Mouse (Mus musculus) limb, embryonic 12.5 days (tissue): ENCODE measurements around the gene Pex1. TPM values are rescaled to one million over a fixed set of nuclear protein-coding genes. Genes with fewer than 3 reads are reported as not detected.
A peak's percentile ranks its signal among the peaks of the same experiment; 100 is the strongest.
"Not testable (repeated sequence)": the region's sequence is repeated elsewhere in the genome, so short reads cannot be mapped to it uniquely, and the experiment has no call there.

Experiments
- ATAC-seq: fragments of 200-750 bp; cut with Nextera tagmentation; 2 replicates; pipeline ENCODE4 v1.8.0; 2017; ENCODE audit warnings: low read depth, moderate TSS enrichment; ENCODE audit not compliant: insufficient number of reproducible peaks, insufficient read depth, low FRiP score, low TSS enrichment
- H3K27ac ChIP-seq: fragments of 300-500 bp; sonication (generic); 2 replicates; pipeline ENCODE4 v1.5.1; 2016; ENCODE audit warnings: mild to moderate bottlenecking, moderate library complexity
- H3K27me3 ChIP-seq: fragments of 300-500 bp; sonication (generic); 2 replicates; pipeline ENCODE4 v1.6.1; 2016; ENCODE audit warnings: mild to moderate bottlenecking, moderate library complexity
- H3K36me3 ChIP-seq: fragments of 300-500 bp; sonication (generic); 2 replicates; pipeline ENCODE4 v1.6.1; 2016; ENCODE audit warnings: mild to moderate bottlenecking, moderate library complexity
- H3K4me1 ChIP-seq: fragments of 300-500 bp; sonication (generic); replicated peaks from 2 replicates; pipeline ENCODE4 v1.6.1; 2016
- H3K4me2 ChIP-seq: fragments of 300-500 bp; sonication (generic); 2 replicates; pipeline ENCODE4 v1.6.1; 2016; ENCODE audit warnings: mild to moderate bottlenecking, moderate library complexity
- H3K4me3 ChIP-seq: fragments of 300-500 bp; sonication (generic); replicated peaks from 2 replicates; pipeline ENCODE4 v1.5.1; 2016; ENCODE audit warnings: mild to moderate bottlenecking
- H3K9ac ChIP-seq: fragments of 300-500 bp; sonication (generic); replicated peaks from 2 replicates; pipeline ENCODE4 v1.6.1; 2016; ENCODE audit warnings: mild to moderate bottlenecking, moderate library complexity
- H3K9me3 ChIP-seq: fragments of 300-500 bp; sonication (generic); 2 replicates; pipeline ENCODE4 v1.6.1; 2016; ENCODE audit warnings: mild to moderate bottlenecking, moderate library complexity
- WGBS: fragments of 180-500 bp; shearing (Covaris S2); methylation state at CpG from one replicate; pipeline ENCODE4 v1.1.7; 2016; 5-methylcytosine and 5-hydroxymethylcytosine counted together
- polyA plus RNA-seq: library from polyadenylated mRNA; unstranded; fragments of >200 nt; fragmentation: Nextera tagmentation; extraction: Ambion mirVana; gene quantifications from 2 replicates; pipeline ENCODE4 v1.2.1, GENCODE M21; 2016

The Pex1 gene
- polyA plus RNA-seq, 1 experiment from 2014 or later, result 23.2 TPM

DNA sequence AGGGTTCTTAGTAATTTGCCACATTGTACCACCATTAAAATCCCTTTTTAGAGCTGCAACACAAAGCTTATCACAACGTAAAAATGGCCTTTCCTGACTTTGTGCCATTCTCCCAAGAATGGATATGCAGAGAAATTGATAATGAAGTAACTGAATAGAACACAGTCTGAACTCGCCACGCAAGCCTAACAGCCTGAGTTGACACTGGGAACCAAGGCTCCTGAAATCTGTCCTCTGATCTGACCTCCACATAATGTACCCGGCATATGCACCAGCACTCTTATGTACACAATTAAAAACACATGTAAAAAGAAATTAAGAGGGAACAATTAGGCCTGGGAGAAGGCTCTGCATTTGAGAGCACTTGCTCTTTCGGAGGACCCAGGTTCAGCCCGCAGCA lies 49.5 kb downstream of the Pex1 start:
- Histone ChIP-seq H3K27me3 (no peaks in the 10 kb centered on the region), H3K4me1 (peaks cover 7% of the 10 kb centered on the region), H3K9ac (no peak overlapping the region), H3K9me3 (no peaks in the 10 kb centered on the region), H3K27ac (no peak overlapping the region), H3K4me2 (peak overlapping the region; percentile 37), H3K4me3 (0 out of 2 replicates have a peak overlapping the region, but pooled peaks have one; percentile 1), H3K36me3 (peaks cover 44% of the 10 kb centered on the region)
- 46% methylated on average over 6 of the region's 6 CpGs for WGBS
- no peak for ATAC-seq

DNA sequence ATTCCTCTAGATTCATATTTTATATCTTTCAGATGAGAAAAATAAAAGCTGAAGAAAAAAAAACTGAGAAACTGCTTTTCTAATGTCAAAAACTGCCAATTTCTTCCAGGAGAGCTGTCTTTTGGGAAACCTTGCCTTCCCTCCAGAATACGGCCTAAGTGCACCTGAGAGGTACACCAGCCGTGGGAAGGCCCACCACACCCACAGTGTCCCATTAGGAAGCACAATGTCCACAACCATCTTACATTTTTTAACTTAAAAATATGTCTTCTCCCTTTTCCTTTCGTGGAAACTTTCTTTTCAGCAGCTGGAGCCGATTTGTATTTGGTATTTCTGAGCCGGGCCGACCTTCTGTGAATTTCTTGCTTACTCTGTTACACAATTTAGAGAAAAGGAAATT lies 50.7 kb downstream of the Pex1 start:
- peaks cover 7% of the 10 kb centered on the region for H3K4me1 ChIP-seq
- H3K27me3 ChIP-seq, result no peaks in the 10 kb centered on the region
- H3K36me3 ChIP-seq, result peaks cover 34% of the 10 kb centered on the region
- no peak for ATAC-seq
- peak overlapping the region; percentile 88; the same call in 1 of the 2 replicates for H3K9ac ChIP-seq
- 34% methylated on average over 6 of the region's 6 CpGs for WGBS
- no peak overlapping the region for H3K27ac ChIP-seq
- no peaks in the 10 kb centered on the region for H3K9me3 ChIP-seq
- peak overlapping the region; percentile 93 for H3K4me3 ChIP-seq
- peak overlapping the region; percentile 61 for H3K4me2 ChIP-seq

DNA sequence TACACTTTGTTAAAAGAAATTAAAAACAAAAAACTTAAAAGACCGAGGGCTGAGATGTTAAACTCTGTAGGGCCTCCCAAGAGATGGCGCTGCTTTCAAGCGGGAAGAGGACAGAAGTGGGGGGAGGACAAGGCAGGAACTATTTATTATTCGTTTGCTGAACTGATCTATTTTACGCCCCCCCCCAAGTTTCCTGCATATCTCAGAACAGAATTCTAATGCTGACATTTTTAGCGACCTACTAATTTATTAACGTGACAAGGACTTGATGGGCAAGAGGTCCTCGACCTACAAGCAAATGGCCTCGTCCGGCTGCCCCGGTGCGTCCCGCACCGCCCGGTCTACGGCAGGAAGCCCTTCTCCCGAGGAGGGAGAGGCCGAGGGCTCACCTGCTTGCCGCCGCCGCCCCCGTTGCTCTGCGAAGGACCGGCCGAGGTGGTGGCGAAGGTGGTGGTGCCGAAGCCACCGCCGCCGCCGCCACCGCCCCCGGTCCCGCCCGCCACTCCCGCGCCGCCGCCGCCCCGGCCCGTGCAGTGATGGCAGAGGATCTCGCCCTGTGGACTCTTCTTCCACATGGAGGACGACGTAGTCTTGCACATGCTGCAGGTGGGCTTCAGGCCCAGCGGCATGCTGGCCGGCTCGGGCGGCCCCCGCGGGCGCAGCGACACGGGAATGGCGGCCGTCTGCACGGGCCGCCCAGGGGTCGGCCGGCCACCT lies 51.3 kb downstream of the Pex1 start:
- Histone ChIP-seq H3K4me1 (peaks cover 7% of the 10 kb centered on the region), H3K4me2 (peak overlapping the region; percentile 61), H3K36me3 (peaks cover 28% of the 10 kb centered on the region), H3K27me3 (no peaks in the 10 kb centered on the region), H3K27ac (peak overlapping the region; percentile 93), H3K9ac (peak overlapping the region; percentile 88), H3K9me3 (no peaks in the 10 kb centered on the region), H3K4me3 (peak overlapping the region; percentile 93)
- WGBS, result under 1% methylated on average over 60 of the region's 60 CpGs
- ATAC-seq, result peak; percentile 71

DNA sequence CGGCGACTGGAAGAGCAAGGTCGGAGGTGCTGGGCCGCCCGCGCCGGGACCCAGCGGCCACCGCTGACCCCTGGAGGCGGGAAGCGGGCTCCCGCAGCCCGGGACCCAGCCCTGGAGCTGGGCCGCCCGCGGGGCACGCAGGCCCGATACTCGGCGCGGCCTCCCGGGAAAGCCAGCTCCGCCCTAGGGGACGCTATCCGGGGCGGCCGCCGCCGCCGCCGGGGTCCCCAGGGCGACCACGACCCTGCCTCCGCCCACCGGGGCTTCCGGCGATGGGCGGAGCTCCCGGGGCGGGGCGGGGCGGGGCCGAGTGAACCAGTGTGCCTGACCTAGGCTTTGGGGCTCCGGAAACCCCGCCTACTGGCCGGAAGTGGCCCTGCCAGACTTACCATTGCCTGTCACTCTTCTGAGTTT lies 51.8 kb downstream of the Pex1 start:
- WGBS, result 0% methylated on average over 18 of the region's 46 CpGs
- ATAC-seq, result peak; percentile 93
- Histone ChIP-seq H3K9me3 (no peaks in the 10 kb centered on the region), H3K4me3 (peak overlapping the region; percentile 93), H3K9ac (peak overlapping the region; percentile 88), H3K4me1 (peaks cover 7% of the 10 kb centered on the region), H3K27me3 (no peaks in the 10 kb centered on the region), H3K36me3 (peaks cover 23% of the 10 kb centered on the region), H3K4me2 (peak overlapping the region; percentile 61), H3K27ac (peak overlapping the region; percentile 93)

DNA sequence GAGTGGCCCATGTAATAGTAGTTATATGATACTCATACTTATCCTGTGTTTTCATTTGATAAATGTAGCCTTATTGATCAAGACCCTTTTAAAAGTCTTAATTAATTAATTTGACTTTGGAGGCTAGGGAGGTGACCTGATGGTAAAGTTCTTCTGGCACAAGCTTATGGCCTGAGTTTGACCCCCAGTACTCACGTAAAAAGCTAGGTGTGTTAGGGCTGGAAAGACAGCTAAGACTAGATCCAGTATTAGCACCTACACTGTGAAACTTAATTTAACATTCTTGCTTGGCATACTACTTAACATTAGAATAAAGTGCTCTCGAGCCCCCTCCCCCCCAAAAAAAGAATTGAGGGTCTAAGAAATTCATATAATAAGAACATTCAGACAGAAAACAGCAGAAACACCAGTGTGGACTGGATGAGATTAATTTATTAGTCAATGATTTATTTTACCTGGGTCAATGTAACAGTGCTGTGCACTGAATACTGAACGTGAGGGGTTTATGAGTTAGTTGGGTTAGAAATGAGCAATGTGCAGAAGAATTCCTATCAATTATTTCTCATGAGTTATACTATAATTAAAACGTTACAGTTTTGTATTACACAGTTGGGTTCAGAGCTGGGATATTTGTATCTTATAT lies 52.5 kb downstream of the Pex1 start:
- 49% methylated on average over 4 of the region's 4 CpGs for WGBS
- no peak overlapping the region for H3K9ac ChIP-seq
- ATAC-seq, result peak; percentile 44; the same call in 1 of the 2 replicates
- peaks cover 18% of the 10 kb centered on the region for H3K36me3 ChIP-seq
- no peaks in the 10 kb centered on the region for H3K27me3 ChIP-seq
- H3K4me3 ChIP-seq, result peak overlapping the region; percentile 93
- no peak overlapping the region for H3K27ac ChIP-seq
- H3K9me3 ChIP-seq, result no peaks in the 10 kb centered on the region
- peaks cover 7% of the 10 kb centered on the region for H3K4me1 ChIP-seq
- H3K4me2 ChIP-seq, result peak overlapping the region; percentile 61

DNA sequence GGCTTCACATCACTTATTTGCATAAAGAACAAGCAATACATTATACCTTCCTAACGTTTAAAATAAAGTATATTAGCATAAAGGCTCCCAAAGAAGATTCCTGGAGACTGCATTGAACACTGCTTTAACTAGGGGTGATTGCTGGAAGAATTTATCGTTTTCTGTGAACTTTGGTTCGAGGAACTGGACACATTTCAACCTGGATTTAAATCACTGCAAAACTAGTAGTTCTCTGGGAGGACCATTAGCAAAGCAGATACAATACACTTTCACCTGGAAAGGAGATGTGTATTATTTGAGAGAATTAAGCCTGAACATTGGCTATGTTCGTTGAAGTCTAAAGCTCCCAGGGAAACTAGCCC lies 53.0 kb downstream of the Pex1 start:
- peaks cover 15% of the 10 kb centered on the region for H3K36me3 ChIP-seq
- H3K9ac ChIP-seq, result no peak overlapping the region
- H3K4me1 ChIP-seq, result peaks cover 7% of the 10 kb centered on the region
- H3K27ac ChIP-seq, result no peak overlapping the region
- ATAC-seq, result no peak
- no peak overlapping the region for H3K4me3 ChIP-seq
- H3K4me2 ChIP-seq, result no peak overlapping the region
- WGBS, result 73% methylated on average over 4 of the region's 4 CpGs
- no peaks in the 10 kb centered on the region for H3K27me3 ChIP-seq
- no peaks in the 10 kb centered on the region for H3K9me3 ChIP-seq

DNA sequence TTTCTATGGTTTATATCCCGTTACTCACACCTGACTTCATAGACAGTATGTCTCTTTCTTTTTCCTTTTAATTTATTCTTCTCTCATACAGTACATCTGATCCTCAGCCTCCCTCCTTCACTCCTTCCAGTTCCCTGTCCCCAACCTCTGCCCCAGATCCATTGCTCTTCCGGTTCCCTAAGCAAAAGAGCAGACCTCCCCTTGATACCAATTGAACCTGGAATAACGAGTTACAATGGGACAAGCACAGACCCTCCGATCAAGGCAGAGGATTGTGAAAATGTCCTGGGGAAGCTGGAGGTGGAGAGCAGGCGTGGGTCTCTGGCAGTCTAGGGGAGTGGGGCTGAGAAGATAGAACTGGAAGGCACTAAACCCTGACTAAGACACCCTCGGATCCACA lies 55.0 kb downstream of the Pex1 start, which contains the start of gene Tmbim7:
Tmbim7 (plus strand) TSS at position 301 of the 400 bp plus-strand sequence.
- Histone ChIP-seq H3K4me3 (no peak within 1 kb of the TSS), H3K27ac (no peak within 1 kb of the TSS), H3K4me1 (no peaks in the 10 kb centered on the region), H3K9ac (no peak within 1 kb of the TSS), H3K4me2 (no peak within 1 kb of the TSS), H3K9me3 (no peaks in the 10 kb centered on the region), H3K36me3 (no peaks in the 10 kb centered on the region), H3K27me3 (no peaks in the 10 kb centered on the region)
- WGBS, result 85% methylated on average over 6 of the region's 6 CpGs
- ATAC-seq, result no peak

DNA sequence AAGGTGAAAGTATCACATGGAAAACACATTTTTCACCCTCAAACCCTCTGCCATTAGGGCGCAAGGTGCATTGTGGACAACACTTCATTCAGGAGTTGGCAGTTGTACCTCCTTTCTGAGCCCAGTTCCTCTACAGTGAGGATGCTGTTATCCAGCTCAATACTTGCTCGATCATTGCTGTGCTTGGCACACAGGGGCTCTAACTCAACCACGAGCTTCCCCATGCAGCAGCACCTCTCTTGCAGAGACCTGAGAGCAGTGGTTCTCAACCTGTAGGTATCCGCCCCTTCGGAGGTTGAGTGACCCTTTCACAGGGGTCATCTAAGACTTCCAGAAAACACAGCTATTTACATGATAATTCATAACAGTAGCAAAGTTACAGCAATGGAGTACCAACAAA lies 55.8 kb downstream of the Pex1 start:
- no peaks in the 10 kb centered on the region for H3K27me3 ChIP-seq
- ATAC-seq, result no peak
- H3K9ac ChIP-seq, result no peak overlapping the region
- 93% methylated on average over 5 of the region's 5 CpGs for WGBS
- no peaks in the 10 kb centered on the region for H3K9me3 ChIP-seq
- no peak overlapping the region for H3K4me2 ChIP-seq
- H3K4me1 ChIP-seq, result no peaks in the 10 kb centered on the region
- H3K4me3 ChIP-seq, result no peak overlapping the region
- H3K27ac ChIP-seq, result no peak overlapping the region
- no peaks in the 10 kb centered on the region for H3K36me3 ChIP-seq

DNA sequence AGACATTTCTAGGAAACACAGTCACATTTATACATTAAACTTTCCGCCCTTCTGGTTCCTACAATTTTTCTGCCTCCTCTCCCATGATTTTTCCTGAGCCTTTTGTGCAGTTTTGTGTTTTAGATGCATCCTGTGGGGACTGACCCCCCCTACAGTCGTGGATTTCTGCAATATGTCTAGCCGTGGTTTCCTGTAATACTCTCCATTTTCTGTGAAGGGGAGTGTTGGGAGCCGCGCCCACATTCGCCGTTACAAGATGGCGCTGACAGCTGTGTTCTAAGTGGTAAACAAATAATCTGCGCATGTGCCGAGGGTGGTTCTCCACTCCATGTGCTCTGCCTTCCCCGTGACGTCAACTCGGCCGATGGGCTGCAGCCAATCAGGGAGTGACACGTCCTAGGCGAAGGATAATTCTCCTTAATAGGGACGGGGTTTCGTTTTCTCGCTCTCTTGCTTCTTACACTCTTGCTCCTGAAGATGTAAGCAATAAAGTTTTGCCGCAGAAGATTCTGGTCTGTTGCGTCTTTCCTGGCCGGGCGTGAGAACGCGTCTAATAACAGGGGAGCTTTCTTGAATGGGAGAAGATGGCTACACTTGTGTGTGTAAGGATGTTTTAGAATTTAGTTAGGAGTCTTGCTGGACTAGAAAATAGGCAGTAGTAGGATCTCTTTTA lies 57.2 kb downstream of the Pex1 start:
- H3K9ac ChIP-seq, H3K4me2 ChIP-seq, H3K27ac ChIP-seq, H3K4me1 ChIP-seq, H3K36me3 ChIP-seq, ATAC-seq, H3K27me3 ChIP-seq, H3K9me3 ChIP-seq, H3K4me3 ChIP-seq: not testable (repeated sequence)
- 92% methylated on average over 17 of the region's 25 CpGs for WGBS

DNA sequence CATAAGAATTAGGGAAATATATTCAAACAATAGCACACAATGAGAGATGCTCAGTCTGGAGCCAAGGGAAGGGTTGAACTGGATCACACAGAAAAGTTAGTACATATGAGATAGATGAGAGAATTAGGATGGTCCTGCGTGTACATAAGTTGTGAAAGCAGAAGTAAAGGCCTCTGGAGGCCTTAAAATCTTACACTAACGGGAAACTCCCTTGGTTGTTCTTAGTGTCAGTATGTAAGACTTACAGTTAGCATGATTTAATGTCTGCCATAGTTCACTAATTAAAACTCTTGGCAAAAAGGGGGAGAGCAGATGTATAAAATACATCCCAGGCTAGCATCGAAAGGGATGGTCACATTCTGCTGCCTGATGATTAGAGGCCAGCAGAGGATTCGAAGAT lies 57.9 kb downstream of the Pex1 start:
- Histone ChIP-seq H3K4me2 (no peak overlapping the region), H3K4me1 (no peaks in the 10 kb centered on the region), H3K9me3 (no peaks in the 10 kb centered on the region), H3K4me3 (no peak overlapping the region), H3K27me3 (no peaks in the 10 kb centered on the region), H3K36me3 (no peaks in the 10 kb centered on the region), H3K9ac (no peak overlapping the region), H3K27ac (no peak overlapping the region)
- WGBS, result 89% methylated on average over 4 of the region's 4 CpGs
- no peak for ATAC-seq

DNA sequence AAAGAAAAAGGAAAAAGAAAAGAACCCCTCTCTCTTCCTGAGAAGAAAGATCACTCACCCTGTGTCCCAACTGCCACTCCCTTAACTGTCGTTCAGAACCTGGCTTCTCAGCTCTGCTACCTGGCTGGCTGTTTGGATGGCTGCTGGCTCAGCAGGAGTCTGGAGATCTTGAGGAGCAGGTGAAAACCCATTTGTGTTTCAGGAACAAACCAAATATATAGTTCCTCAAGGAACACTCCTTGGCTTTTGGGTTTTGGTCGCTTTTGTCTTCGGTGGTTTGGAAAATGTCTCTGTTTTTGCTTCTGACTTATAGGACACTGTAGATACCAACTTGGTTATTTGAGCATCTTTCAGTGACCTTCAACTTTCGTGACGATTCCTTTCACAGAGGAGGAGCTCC lies 61.2 kb downstream of the Pex1 start, which contains the start of gene Gatad1:
Gatad1 (minus strand) TSS at position 101 of the 400 bp plus-strand sequence.
- H3K4me3 ChIP-seq, result no peak within 1 kb of the TSS
- no peaks in the 10 kb centered on the region for H3K9me3 ChIP-seq
- no peaks in the 10 kb centered on the region for H3K36me3 ChIP-seq
- no peak within 1 kb of the TSS for H3K27ac ChIP-seq
- 73% methylated on average over 5 of the region's 5 CpGs for WGBS
- ATAC-seq, result no peak
- no peak within 1 kb of the TSS for H3K4me2 ChIP-seq
- no peaks in the 10 kb centered on the region for H3K27me3 ChIP-seq
- H3K9ac ChIP-seq, result no peak within 1 kb of the TSS
- no peaks in the 10 kb centered on the region for H3K4me1 ChIP-seq
